Mouse (Mus musculus): Measurements from ENCODE around the gene Nags.

Gene Nags

DNA sequence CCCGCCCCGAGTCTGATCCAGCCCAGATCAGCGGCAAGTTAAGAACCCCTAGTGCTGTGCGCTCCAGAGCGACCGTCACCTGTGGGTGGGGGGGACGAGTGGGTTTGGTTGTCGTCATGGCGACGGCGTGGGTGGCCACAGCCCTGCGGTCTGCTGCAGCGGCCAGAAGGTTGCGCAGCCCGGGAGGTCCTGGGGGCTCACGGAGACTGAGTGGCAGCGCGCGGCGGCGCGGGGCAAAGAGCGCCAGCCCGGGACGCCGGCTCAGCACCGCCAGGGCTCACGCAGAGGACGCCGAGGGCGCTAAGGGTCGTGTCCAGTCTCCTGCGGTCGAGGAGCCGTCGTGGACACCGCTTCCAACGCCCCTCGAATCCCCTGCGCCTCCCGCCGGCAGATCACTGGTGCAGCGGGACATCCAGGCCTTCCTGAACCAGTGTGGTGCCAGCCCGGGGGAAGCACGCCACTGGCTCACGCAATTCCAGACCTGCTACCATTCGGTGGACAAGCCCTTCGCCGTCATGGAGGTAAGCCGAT is at the start of gene Nags:
Gene Nags, plus strand, starts transcription at position 43 of the 531 bp plus-strand sequence.
- no peak for DNase-seq (ENCODE audit: extremely low read depth, low read depth)

DNA sequence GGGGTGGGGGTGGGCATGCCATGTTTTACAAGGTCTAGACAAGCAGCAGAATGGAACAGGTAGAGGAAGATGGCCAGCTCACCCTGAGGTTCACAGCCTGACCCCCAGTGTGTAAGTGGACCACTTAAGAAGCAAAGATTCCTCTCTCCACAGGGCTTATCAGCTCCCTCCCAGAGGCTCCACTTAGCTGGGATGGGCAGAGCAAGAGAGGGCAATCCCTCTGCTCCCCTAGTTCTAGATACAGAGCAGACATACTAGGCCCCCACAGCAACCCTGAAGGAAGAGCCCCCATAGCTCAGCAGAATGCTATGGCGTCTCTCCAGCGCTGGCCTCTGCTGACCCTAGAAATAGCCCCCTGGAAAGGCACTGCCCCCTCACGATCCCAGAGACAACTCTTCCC is 49.6 kb upstream of the Nags start:
- DNase-seq (ENCODE audit: extremely low read depth, low read depth), result no peak

DNA sequence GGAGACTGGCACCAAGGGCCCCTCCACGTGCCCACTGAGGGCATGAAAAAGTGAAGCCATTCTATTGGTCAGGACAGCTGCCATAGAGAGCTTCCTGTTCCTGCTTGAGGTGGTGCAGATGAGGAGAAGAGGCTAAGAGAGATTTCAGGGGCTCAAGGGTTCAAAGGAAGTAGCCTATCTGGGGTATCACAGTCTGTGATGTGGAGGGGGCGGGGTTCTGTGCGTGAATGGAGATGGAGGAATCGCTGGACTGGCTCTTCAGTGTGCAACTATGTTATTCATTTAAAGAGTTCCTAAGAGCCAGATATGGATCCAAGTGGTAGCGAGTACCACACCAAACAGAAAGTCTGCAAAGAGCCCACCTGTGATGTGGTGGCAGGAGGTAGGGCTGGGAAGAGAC is 48.9 kb upstream of the Nags start:
- DNase-seq (ENCODE audit: extremely low read depth, low read depth), result peak; percentile 70

DNA sequence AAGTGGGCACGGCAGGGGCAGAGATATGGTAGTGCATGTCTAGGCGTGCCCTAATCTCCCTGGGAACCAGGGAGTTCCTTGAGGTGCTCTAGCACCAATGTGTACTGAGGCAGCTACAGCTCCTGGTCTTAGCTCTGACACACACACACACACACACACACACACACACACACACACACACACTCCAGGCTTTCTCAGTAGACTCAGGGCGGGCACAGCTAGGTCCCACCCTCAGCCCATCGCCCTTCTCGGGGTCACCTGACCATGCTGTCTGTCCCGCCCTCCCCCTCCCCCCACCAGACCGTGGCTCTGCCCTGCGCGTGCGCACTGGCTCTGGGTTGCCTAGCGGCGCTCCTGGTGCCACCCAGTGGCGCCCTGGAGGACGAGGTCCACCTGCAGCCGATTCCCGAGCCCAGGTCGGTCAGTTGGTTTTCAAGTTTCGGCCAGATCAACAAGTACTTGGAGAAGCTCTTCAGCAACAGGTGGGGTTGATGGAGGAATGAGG is 48.4 kb upstream of the Nags start:
- peak; percentile 84 for DNase-seq (ENCODE audit: extremely low read depth, low read depth)

DNA sequence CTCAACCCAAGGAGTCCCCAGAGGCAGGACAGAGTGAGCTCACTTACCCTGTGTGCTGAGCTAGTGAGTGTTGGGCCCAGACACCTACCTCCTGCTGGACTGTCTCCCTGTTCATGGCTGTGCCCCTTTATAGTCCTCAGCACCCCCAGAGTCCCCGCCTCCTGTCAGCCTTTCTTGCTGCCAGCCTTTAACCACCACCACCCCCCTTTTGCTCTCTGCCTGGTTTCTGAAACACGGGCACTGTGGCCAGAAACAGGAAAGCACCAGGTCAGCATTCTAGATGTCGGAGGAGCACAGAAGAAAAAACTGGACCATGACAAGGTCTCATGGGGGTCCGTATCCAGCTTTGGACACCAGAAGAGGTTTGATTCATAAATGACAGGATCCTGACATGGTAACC is 44.1 kb upstream of the Nags start, which contains the start of gene Ppy:
Gene Ppy, minus strand, starts transcription at position 101 of the 400 bp plus-strand sequence.
- DNase-seq (ENCODE audit: extremely low read depth, low read depth), result no peak

DNA sequence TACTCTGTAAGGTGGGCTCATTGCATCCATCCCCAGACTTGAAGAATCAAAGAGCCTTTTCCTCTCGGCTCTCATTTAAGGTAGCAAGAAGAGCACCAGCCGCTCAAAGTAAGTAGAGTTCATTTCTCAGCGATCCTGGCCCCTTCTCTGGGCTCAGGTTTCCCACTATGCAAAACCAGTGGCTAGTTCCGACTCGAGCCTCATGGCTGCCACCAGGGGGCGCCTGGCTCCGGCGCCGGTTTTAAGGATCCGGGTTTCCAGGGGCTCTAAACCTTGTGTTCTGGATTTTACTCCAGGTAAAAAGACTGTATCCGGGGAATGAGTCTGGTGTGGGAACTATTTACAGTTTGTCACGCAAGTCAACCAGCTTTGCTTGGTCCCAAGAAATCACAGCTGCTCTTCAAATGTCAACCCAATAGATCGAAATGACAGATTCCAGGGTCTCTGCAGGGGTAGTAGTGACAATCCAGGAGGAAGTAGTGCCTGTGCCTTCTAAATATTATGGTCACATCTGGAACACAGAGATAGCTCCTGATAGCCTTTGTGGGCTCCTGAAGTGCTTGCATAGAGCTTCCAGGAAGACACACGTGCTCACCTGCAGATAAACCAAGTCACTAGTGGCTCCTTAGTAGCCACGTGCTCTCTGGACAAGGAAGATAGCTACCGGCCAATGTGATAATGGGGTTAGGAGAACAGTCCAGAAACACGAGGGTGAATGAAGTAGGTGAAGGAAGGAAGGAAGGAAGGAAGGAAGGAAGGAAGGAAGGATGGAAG is 42.6 kb upstream of the Nags start:
- peak; percentile 50 for DNase-seq (ENCODE audit: extremely low read depth, low read depth)

DNA sequence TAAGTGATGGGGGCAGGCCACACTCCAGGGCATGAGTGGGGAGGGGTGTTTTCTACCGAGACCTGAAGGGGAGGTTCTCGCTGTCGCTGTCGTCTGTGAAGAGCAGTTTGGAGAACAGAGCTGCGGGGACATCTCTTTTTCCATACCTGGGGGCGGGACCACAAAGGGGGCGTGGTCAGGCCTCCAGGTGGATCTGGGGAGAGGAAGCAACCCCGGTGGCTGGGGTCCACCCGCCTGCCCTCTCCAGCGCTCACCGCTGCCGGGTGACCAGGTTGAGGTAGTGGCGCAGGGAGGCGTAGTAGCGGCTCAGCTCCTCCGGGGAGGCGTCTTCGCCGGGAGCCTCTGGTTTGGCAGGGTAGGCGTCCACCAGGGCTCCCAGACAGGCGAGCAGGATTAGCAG is 38.4 kb upstream of the Nags start:
- no peak for DNase-seq (ENCODE audit: extremely low read depth, low read depth)

DNA sequence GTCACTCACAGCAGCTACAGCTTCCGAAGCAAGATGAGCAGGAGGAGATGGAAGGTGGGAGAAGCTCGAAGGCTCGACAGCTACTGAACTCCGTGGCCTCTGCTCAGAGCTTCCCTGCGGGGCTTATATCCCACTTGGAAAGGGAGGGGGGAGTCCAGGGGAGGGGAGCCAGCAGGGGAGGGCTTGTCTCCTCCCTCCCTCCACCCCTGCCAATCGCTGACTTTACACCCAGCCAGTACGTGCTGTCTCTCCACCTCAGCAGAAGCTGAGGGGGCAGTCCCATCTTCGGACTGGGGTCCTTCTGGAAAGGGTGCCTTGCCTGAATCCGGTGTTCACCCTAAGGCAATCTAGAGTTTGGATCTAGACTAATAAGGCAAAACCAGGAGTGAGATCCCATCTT is 37.6 kb upstream of the Nags start, which contains the start of gene Pyy:
Gene Pyy, minus strand, starts transcription at position 101 of the 400 bp plus-strand sequence.
- no peak for DNase-seq (ENCODE audit: extremely low read depth, low read depth)

DNA sequence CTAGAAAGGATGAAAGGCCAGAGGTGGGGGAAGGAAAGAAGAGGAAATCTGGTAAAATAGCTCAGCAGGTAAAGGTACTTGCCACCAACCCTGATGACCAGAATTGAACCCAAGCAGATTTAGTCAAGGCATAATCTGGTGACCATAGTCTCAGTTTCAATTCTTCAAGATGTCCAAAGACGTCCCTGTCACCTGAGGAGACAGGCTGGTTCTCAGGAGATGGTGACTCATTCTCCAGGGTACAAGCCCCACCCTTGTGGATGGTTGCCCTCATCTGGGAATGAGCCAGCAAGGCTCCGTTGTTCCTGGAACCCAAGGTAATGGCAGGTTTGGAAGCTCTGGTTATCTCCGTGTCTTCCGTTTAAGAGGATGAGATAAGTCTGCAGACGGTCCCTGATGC is 33.7 kb upstream of the Nags start:
- DNase-seq (ENCODE audit: extremely low read depth, low read depth), result no peak

DNA sequence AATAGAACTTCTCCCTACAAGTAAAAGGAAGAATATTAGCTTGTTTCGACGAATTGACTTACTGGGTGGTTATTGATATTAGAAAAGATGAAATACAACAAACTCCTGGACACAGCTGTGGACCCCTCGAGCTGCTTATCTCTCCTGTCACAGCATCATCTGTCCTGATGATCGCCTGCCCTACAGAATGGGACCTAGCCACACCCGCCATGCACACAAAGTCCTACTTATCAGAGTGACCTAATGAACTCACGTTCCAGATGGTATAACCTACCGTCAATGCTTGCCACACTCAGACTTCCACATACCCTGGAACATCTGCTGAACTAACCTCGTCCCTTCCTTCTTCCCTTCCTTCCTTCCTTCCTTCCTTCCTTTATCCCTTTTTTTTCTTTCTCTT is 29.1 kb upstream of the Nags start:
- DNase-seq (ENCODE audit: extremely low read depth, low read depth), result no peak

DNA sequence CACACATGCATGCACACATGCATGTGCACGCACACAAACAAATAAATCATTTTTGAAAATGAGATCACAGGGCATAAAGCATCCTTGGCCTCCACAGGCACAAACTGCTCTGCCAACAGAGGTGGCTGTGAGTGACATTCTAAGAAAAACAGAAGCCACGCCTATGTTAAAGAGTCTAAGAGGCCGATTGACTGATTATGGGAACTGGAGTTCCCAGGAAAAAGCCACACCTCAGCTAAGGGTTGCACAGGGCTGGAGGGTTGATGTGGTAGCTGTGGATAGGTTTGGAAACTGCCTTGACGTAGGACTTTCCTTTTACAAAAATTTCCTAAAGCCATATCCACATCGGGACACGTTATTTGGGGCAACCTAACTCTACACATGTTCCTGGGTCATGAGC is 27.9 kb upstream of the Nags start:
- no peak for DNase-seq (ENCODE audit: extremely low read depth, low read depth)

DNA sequence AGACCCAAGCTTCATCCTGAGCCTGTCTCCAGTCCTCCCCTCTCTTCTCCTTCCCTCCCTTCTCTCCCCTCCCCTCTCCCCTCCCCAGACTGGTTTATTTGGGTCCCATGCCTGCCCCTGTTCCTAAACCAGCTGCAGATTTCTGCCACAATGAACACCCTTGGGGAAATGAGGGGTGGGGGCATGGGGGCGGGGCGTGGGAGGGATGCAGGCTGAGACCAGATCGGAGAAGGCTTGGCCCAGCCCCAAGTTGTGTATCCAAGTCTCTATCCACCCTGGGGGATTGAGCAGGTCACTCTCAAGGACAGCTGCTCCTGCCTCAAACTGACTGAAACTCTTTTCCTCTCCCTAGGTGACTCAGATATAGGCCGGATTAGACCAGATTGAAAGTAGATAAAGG is 10.8 kb upstream of the Nags start:
- no peak for DNase-seq (ENCODE audit: extremely low read depth, low read depth)

DNA sequence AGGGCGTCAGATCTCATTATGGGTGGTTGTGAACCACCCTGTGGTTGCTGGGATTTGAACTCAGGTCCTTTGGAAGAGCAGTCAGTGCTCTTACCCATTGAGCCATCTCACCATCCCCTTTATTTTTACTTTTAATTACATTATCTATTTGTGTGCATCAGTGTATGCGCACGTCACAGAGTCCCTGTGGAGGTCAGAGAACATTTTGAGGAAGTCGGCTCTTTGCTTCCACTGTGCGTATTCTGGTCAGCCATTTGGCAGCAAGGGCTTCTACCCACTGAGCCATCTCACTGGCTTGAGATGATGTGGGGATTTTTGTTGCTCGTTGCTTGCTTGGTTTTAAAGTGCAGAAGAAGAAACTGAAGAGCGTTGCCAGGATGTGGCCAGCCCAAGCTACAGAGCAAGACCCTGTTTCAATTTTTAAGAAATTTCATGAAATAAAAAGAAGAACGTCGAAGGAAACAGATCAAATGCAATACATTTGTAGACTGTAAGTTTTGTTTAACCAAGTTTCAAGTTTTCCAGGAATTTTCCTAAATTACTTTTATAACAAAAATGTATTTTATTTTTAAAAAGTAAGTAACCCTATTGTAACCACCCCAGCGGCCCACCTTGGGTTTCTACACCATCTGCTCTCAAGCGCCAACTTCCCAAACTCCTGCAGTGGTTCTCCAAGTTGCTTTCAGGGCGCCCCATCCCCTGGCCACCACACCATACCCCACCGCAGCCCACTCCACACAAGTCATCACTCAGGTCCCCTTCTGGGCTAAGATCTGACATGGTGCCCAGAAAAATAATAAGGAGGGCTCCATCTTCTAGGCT is 7.5 kb upstream of the Nags start:
- DNase-seq (ENCODE audit: extremely low read depth, low read depth), result peak; percentile 89

DNA sequence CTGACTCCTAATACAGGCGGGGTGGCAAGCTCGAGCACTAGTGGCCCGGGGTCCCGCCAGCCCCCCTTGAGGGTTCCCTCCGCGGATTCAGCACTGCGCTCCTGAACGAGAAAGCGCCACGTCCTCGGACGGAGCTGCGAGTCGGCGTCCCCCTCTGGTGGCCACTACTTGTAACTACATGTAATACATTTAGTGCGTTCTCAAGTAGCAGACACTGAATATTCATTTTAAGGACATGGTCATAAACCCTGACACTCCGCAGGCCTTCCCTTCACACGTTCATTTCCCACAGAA is 6.9 kb upstream of the Nags start:
- no peak for DNase-seq (ENCODE audit: extremely low read depth, low read depth)

DNA sequence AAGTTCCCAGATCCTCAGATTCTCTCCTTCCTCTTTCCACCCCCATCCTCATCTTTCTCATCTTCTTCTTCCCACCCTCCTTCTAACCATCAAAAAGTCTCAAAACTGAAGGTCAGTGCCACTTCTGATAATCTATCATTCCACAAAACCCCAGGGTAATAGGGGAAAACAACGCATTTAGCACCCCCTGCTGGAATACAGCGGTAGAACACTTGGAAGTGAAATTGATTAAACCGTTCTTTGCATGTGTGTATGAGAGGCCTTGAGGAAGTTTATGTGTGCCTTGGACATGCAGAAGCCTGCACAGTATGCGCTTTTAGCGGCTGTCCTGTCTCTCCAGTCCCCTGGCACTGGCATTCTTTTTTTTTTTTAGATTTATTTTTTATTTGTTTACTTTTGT is 4.8 kb upstream of the Nags start:
- peak; percentile 63 for DNase-seq (ENCODE audit: extremely low read depth, low read depth)

DNA sequence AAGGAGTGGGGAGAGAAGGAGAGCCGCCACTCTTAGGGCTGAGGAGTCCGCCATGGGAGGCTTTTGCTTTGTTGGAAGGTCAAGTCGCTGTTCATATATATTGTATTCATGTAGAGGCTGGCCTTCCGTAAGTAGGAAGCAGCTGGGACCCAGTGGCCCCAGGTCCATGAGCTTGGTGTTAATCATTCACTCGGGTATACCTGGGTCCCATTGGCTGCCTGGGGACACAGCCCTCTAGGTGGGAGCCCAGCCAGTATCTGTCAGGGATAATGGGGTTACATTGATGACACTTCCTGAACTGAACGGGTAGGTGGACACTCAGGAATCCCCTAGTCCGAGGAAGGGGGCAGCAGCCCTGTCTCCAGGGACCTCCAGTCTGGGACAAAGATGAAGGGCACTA is 3.0 kb upstream of the Nags start:
- no peak for DNase-seq (ENCODE audit: extremely low read depth, low read depth)

DNA sequence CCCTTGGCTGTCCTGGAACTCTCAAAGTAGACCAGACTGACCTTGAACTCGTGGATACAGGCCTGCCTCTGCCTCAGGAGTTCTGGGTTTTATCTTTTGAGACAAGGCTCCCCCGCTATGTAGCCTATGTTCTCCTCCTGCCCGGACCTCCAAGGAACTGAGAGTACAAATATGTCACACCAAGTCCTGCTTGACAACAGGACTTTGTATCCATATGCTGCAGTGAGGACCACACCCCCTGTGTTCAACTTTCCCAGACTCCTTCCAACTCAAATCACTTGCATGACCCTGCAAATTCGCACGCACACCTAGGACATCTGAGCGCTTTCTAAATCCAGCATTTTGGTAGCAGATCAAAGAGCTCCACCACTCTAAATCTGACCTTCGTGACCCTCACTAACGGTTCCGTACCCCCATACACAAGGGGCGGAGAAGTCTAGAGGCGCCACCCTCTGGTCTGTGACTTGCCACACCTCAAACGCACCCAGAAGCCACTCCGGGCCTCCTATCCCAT is 299 bp upstream of the Nags start:
- DNase-seq (ENCODE audit: extremely low read depth, low read depth), result no peak

DNA sequence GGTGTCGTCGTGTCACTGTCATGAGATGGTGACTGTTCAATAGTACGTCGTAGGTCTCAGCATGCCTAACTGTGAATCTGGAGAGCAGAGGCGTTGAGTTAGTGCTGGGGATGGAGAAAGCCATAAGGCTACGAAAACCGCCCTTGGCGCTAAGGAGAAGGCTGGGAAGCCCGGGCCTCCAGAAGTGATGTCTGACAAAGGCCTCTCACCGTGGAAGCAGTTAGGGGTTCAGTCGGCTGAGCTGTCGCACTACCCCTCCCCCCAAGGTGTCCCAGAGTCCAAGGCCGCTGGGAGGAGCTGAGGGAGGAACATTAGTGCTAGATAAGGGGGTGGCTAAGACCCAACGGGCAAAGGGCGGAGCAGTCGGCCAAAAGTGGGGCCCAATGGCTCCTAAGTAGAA is 692 bp downstream of the Nags start:
- DNase-seq (ENCODE audit: extremely low read depth, low read depth), result no peak

DNA sequence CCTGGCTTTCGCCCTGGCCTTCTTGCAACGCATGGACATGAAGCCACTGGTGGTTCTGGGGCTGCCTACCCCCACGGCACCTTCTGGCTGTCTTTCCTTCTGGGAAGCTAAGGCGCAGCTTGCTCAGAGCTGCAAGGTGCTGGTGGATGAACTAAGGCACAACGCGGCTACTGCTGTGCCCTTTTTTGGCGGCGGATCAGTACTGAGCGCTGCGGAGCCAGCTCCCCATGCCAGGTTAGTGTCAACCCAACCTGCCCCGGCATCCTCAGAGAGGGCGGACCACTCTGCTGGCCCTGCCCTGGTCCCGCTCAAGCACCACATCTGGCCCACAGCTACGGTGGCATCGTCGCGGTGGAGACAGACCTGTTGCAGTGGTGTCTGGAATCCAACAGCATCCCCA is 1.2 kb downstream of the Nags start:
- no peak for DNase-seq (ENCODE audit: extremely low read depth, low read depth)

DNA sequence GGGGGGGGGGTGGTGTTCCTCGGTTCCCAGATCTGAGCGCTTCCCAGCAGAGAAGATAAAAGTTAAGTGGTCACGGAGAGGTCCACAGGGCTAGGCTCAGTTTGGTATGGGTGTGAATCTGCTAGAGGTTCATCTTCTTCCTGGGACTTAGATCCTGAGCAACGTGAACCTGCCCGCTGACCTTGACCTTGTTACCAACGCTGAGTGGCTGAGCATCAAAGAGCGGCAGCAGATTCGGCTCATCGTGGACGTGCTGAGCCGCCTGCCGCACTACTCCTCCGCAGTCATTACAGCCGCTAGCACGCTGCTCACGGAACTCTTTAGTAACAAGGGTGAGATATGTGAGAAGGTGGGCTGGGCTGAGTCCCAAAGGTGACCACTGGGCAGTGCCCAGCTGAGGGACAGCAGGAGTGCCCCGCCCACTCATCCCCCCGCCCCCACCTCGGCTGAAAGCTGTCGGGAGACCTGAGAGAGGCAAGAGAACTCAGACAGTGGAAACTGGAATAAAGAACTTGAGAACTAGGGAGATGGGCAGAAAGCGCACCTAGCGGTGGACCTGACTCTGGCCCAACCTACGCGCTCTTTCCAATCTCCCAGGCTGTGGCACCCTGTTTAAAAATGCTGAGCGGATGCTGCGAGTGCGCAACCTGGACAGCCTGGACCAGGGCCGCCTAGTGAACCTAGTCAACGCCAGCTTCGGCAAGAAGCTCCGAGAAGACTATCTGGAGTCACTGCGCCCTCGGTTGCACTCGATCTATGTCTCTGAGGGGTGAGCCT is 2.1 kb downstream of the Nags start:
- no peak for DNase-seq (ENCODE audit: extremely low read depth, low read depth)

DNA sequence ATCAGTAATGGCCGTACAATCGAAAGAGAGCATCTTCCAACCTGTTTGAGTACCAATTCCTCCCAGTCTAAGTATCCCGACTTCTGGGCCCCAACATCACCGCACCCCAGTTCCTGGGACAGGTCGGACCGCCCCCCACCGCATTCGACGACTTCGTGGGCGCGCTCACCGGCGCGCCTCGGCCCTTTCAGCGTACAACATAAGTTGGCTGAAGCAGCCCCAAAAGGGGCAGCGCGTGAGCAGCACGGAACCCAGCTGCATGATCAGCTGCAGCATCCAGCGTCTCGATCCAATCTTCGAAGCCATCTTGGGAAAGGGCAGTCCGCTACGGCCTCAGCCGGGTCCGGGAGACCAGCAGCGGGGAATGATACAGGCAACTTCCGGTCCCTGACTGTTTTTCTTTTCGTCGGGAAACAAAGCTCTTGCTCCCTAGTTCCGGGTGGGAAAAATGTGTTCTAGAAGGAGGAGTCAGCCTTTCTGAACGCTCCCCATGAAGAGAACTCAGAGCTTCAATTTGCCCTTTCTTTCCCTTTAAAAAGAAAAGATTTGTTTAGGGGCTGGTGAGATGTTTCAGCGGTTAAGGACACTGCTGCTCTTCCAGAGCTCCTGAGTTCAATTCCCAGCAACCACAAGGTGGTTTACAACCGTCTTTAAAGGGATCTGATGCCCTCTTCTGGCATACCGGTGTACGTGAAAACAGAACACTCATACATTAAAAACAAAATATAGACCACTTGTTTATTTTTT is 10.9 kb downstream of the Nags start, which contains the start of gene Tmem101:
Gene Tmem101, minus strand, starts transcription at position 366 of the 747 bp plus-strand sequence.
- DNase-seq (ENCODE audit: extremely low read depth, low read depth), result peak; percentile 87

All from MEL-GATA-1-ER (cell line).